Mouse (Mus musculus) heart, embryonic 15.5 days (tissue): ENCODE results near the gene Rasal1. TPM values are rescaled to one million over a fixed set of nuclear protein-coding genes. Genes with fewer than 3 reads are reported as not detected.
A peak's percentile ranks its signal among the peaks of the same experiment; 100 is the strongest.

Source experiments
- ATAC-seq: fragments of 200-750 bp; cut with Nextera tagmentation; replicated peaks from 2 replicates; pipeline ENCODE4 v1.8.0; 2017; ENCODE audit warnings: low read depth, moderate TSS enrichment; ENCODE audit not compliant: insufficient number of reproducible peaks, insufficient read depth, low FRiP score
- H3K27ac ChIP-seq: fragments of 300-500 bp; sonication (generic); 2 replicates; pipeline ENCODE4 v1.5.1; 2015; ENCODE audit warnings: mild to moderate bottlenecking, inconsistent platforms
- H3K27me3 ChIP-seq: fragments of 300-500 bp; sonication (generic); 2 replicates; pipeline ENCODE4 v1.6.1; 2015; ENCODE audit warnings: inconsistent platforms
- H3K36me3 ChIP-seq: fragments of 300-500 bp; sonication (generic); 2 replicates; pipeline ENCODE4 v1.6.1; 2015; ENCODE audit warnings: mild to moderate bottlenecking, inconsistent platforms
- H3K4me1 ChIP-seq: fragments of 300-500 bp; sonication (generic); replicated peaks from 2 replicates; pipeline ENCODE4 v1.6.1; 2015; ENCODE audit warnings: inconsistent platforms
- H3K4me2 ChIP-seq: fragments of 300-500 bp; sonication (generic); 2 replicates; pipeline ENCODE4 v1.6.1; 2015; ENCODE audit warnings: inconsistent platforms, mild to moderate bottlenecking, moderate library complexity
- H3K4me3 ChIP-seq: fragments of 300-500 bp; sonication (generic); 2 replicates; pipeline ENCODE4 v1.5.1; 2015; ENCODE audit warnings: mild to moderate bottlenecking, inconsistent platforms
- H3K9ac ChIP-seq: fragments of 300-500 bp; sonication (generic); 2 replicates; pipeline ENCODE4 v1.6.1; 2015; ENCODE audit warnings: mild to moderate bottlenecking, inconsistent platforms
- H3K9me3 ChIP-seq: fragments of 300-500 bp; sonication (generic); replicated peaks from 2 replicates; pipeline ENCODE4 v1.6.1; 2016; ENCODE audit warnings: inconsistent platforms
- WGBS: fragments of 180-500 bp; shearing (Covaris S2); methylation state at CpG from one replicate; pipeline ENCODE4 v1.1.7; 2015; ENCODE audit warnings: mixed read lengths; 5-methylcytosine and 5-hydroxymethylcytosine counted together
- polyA plus RNA-seq: library from polyadenylated mRNA; unstranded; fragments of >200 nt; fragmentation: Nextera tagmentation; extraction: Ambion mirVana; gene quantifications from 2 replicates; pipeline ENCODE4 v1.2.1, GENCODE M21; 2015

Gene Rasal1
- polyA plus RNA-seq, 1 experiment from 2014 or later: 0.25 TPM

DNA sequence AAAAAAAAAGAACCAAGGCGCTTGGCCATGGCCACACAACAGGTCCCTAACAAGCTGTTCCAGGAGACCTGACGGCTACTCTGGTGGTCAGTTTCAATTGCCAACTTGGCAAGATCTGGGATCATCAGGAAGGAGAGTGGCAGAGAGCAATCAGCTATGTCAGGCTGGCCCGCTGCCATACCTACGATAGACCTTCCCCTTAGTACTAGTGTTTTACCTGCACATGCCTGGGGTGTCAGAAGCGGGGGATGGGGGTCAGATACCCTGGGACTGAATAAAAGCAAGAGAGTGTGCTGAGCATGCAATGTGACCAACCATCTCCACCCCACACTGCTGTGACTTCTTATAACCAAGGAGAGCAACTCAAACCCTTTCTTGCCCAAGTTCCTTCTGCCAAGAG is 37.7 kb upstream of the Rasal1 start:
- peaks cover 16% of the 10 kb centered on the region for H3K4me1 ChIP-seq
- H3K9ac ChIP-seq: peak overlapping the region; percentile 64; the same call in 1 of the 2 replicates
- H3K27me3 ChIP-seq: no peaks in the 10 kb centered on the region
- no peaks in the 10 kb centered on the region for H3K9me3 ChIP-seq
- peak overlapping the region; percentile 85 for H3K4me2 ChIP-seq
- ATAC-seq: no peak
- peak overlapping the region; percentile 67; the same call in 1 of the 2 replicates for H3K4me3 ChIP-seq
- WGBS: 85% methylated on average over 5 of the region's 5 CpGs
- 0 out of 2 replicates have a peak, but pooled peaks cover 2% of the 10 kb centered on the region for H3K36me3 ChIP-seq
- H3K27ac ChIP-seq: no peak overlapping the region

DNA sequence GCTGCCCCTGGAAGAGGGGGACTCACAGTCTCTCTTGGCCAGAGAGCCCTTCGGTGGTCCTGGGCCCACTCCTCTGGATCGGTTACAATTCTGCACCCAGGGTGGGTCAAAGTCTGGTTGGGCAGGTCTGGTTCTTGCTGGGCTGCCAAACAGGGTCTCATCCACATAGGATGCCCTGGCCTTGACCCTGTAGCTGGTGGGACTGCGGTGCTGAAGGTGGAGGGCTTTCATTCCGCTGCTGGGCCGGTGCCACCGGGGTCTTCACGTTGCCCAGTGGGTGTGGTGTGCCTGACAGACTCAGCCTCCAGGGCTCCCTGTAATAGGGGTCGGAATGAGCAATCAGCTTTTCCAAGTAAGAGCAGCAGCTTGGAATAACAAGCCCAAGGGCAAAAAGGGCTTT is 37.2 kb upstream of the Rasal1 start:
- peaks cover 16% of the 10 kb centered on the region for H3K4me1 ChIP-seq
- no peak for ATAC-seq
- peak overlapping the region; percentile 64 for H3K9ac ChIP-seq
- H3K36me3 ChIP-seq: peaks cover 6% of the 10 kb centered on the region; the same call in 1 of the 2 replicates
- H3K27ac ChIP-seq: peak overlapping the region; percentile 81; the same call in 1 of the 2 replicates
- no peaks in the 10 kb centered on the region for H3K9me3 ChIP-seq
- H3K4me3 ChIP-seq: peak overlapping the region; percentile 67
- no peaks in the 10 kb centered on the region for H3K27me3 ChIP-seq
- 48% methylated on average over 8 of the region's 8 CpGs for WGBS
- H3K4me2 ChIP-seq: peak overlapping the region; percentile 85

DNA sequence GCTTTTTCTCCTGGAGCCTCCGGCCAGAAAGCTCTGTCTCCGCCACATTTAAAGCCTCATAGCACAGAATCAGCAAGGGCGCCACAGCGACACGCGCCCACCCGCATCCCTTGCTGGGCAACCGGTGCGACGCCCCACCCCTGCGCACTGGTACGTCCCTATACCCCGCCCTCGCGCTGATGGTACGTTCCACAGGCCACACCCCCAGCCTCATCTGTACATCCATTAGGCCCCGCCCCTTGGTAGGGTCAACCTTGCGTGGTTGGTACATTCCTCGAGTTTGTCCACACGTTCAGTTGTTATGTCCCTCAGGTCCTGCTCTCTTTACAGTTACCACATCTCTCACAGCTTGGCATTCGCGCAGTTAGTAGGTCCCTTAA is 36.2 kb upstream of the Rasal1 start, which contains the start of the genes Rita1 and Ddx54:
TSS of gene Rita1 (minus strand) at position 148 of the 380 bp plus-strand sequence.
TSS of gene Ddx54 (plus strand) at position 298 of the 380 bp plus-strand sequence.
- WGBS: under 1% methylated on average over 22 of the region's 22 CpGs

DNA sequence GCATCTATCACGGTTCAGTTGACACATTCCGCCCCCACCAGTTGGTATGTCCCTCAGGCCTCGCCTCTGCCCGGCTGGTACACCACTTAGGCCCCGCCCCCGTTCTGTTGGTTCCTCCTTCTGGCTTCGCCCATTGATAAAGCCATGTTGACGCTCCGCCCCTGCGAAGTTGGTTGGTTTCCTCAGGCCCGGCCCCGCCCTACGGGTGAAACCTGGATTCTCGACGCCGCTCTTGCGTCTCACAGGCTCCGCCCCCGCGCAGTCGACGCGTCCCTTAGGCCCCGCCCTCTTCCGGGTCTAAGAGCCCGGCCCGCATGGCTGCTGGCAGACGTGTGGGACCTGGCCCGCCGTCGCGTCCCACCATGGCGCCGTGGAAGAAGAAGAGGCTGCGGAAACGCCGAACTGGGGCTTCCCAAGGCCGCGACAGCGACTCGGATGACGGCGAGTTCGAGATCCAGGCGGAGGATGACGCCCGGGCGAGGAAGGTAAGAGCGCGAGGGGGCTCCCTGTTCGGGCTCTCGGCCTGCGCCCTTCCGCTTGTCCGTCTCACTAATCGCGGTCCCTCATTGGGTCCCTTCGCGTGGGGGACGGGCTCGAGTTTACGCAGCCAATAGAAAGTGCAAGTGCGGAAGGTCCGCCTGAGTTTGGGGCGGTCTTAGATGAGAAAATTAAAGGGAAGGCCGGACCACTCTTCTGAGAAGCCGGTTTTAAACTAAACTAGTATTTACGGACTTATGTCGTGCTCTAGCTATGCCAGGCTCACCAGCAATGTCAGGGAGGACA is 35.6 kb upstream of the Rasal1 start:
- peak overlapping the region; percentile 64 for H3K9ac ChIP-seq
- peak overlapping the region; percentile 84 for H3K27ac ChIP-seq
- under 1% methylated on average over 69 of the region's 69 CpGs for WGBS
- no peaks in the 10 kb centered on the region for H3K9me3 ChIP-seq
- H3K36me3 ChIP-seq: peaks cover 19% of the 10 kb centered on the region; the same call in 1 of the 2 replicates
- peak; percentile 92 for ATAC-seq
- H3K4me1 ChIP-seq: peaks cover 16% of the 10 kb centered on the region
- H3K4me3 ChIP-seq: peak overlapping the region; percentile 67
- peak overlapping the region; percentile 85 for H3K4me2 ChIP-seq
- no peaks in the 10 kb centered on the region for H3K27me3 ChIP-seq

More for the DNA sequence above, 36.2 kb upstream of the Rasal1 start, which contains the start of the genes Rita1 and Ddx54:
- Histone ChIP-seq H3K27me3 (no peaks in the 10 kb centered on the region), H3K9me3 (no peaks in the 10 kb centered on the region), H3K4me1 (peaks cover 16% of the 10 kb centered on the region), H3K36me3 (peaks cover 14% of the 10 kb centered on the region; the same call in 1 of the 2 replicates), H3K9ac (peak within 1 kb of the TSS; percentile 64), H3K4me3 (peak within 1 kb of the TSS; percentile 67), H3K4me2 (peak within 1 kb of the TSS; percentile 85), H3K27ac (peak within 1 kb of the TSS; percentile 84)
- ATAC-seq: peak; percentile 85

DNA sequence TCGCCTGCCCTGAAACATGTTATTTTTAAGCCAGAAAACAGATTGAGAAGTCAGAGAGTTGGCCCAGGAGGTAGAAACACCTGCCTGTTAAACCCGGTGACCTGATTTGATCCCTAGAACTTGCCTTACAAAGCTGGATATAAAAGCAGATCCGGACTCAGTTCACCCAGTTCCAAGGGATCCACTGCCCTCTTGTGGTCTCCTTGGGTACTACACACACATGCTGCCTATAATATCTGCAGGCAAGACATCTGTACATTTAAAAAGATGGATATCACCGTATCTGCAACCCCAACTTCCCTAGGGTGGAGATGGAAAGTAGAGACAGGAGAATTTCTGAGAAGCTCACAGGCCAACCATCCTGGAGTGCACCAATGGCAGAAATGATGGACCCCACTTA is 32.7 kb upstream of the Rasal1 start:
- no peak overlapping the region for H3K27ac ChIP-seq
- no peak overlapping the region for H3K4me3 ChIP-seq
- peaks cover 17% of the 10 kb centered on the region for H3K4me1 ChIP-seq
- ATAC-seq: no peak
- 95% methylated on average over 4 of the region's 4 CpGs for WGBS
- H3K4me2 ChIP-seq: no peak overlapping the region
- no peaks in the 10 kb centered on the region for H3K9me3 ChIP-seq
- H3K36me3 ChIP-seq: peaks cover 45% of the 10 kb centered on the region
- H3K27me3 ChIP-seq: no peaks in the 10 kb centered on the region
- no peak overlapping the region for H3K9ac ChIP-seq

DNA sequence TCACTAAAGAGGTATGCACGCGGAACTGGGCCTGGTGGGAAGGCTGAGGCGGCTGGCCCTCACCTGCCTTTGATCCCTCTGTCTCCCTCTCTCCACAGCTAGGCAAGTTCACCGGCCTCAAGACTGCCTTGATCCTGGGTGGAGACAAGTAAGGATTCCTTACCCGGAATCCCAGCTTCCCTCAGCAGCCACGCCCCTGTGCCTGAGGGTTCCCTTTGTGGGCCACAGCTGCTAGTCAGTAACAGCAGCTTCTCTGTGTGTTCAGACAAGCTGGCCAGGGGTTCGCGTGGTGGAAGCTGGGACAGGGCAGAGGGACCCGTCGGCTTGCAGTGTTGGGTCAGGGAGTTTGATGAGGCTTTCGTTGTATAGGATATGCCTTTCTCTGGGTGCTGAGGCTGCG is 29.8 kb upstream of the Rasal1 start:
- peaks cover 68% of the 10 kb centered on the region for H3K36me3 ChIP-seq
- H3K27ac ChIP-seq: no peak overlapping the region
- H3K27me3 ChIP-seq: no peaks in the 10 kb centered on the region
- no peak overlapping the region for H3K4me3 ChIP-seq
- WGBS: 86% methylated on average over 12 of the region's 12 CpGs
- H3K4me1 ChIP-seq: peaks cover 18% of the 10 kb centered on the region
- ATAC-seq: no peak
- no peak overlapping the region for H3K4me2 ChIP-seq
- H3K9me3 ChIP-seq: no peaks in the 10 kb centered on the region
- H3K9ac ChIP-seq: no peak overlapping the region

DNA sequence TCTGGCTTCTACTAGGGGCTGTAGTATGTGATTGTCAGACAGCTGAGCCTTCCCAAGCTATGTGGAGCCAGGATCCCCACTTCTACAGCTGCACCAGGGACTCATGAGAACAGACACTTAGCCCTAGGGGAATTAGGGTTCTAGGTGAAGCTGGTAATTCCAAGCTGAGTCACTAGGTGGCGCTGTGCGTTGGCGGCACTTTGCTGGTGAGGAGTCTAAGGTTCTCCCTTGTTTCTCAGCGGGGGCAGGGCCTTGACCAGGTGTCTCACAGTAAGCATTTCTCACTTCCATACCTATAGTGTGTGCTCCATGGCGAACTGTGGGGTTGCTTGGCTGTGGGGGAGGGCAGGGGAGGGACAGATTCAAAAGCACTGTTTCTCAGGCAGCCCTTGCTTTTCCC is 29.4 kb upstream of the Rasal1 start:
- H3K36me3 ChIP-seq: peaks cover 72% of the 10 kb centered on the region
- 25% methylated on average over 5 of the region's 5 CpGs for WGBS

DNA sequence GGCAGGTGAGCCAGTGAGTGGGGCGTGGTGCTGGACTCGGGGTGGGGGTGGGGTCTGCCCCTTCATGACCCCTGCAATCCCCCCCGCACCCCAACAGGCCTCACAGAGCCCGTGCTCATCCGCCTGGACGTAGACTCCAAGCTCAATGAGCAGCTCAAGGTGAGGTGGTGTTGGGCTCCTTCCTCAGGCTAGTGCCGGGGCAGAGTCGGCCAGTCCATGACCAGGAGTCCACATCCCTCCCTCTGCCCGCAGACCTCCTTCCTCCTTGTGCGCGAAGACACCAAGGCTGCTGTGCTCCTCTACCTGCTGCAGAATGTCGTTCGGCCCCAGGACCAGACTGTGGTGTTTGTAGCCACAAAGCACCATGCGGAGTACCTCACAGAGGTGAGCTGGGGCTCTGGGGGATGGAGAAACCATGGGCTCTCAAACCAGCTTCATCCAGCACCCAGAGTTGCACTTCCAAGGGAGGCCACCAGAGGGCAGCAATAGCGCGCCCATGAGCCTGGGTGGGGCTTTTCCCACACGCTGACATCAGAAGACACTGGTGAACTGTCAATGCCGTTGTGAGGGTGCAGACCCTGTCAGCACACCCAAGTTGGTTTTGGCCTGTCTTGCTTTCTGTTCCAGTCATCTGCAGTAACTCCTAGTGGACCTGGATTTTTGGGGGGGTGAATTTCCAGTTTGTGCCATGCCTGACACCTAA is 28.1 kb upstream of the Rasal1 start:
- peaks cover 85% of the 10 kb centered on the region for H3K36me3 ChIP-seq
- peaks cover 14% of the 10 kb centered on the region for H3K4me1 ChIP-seq
- H3K27me3 ChIP-seq: no peaks in the 10 kb centered on the region
- H3K9ac ChIP-seq: no peak overlapping the region
- no peak overlapping the region for H3K27ac ChIP-seq
- H3K9me3 ChIP-seq: no peaks in the 10 kb centered on the region
- no peak overlapping the region for H3K4me3 ChIP-seq
- 68% methylated on average over 18 of the region's 18 CpGs for WGBS
- H3K4me2 ChIP-seq: no peak overlapping the region
- ATAC-seq: peak; percentile 19; the same call in 1 of the 2 replicates

More for the DNA sequence above, 29.4 kb upstream of the Rasal1 start:
- H3K4me1 ChIP-seq: peaks cover 14% of the 10 kb centered on the region
- no peaks in the 10 kb centered on the region for H3K27me3 ChIP-seq
- H3K9ac ChIP-seq: no peak overlapping the region
- ATAC-seq: no peak
- H3K4me2 ChIP-seq: no peak overlapping the region
- no peaks in the 10 kb centered on the region for H3K9me3 ChIP-seq
- no peak overlapping the region for H3K4me3 ChIP-seq
- H3K27ac ChIP-seq: no peak overlapping the region

DNA sequence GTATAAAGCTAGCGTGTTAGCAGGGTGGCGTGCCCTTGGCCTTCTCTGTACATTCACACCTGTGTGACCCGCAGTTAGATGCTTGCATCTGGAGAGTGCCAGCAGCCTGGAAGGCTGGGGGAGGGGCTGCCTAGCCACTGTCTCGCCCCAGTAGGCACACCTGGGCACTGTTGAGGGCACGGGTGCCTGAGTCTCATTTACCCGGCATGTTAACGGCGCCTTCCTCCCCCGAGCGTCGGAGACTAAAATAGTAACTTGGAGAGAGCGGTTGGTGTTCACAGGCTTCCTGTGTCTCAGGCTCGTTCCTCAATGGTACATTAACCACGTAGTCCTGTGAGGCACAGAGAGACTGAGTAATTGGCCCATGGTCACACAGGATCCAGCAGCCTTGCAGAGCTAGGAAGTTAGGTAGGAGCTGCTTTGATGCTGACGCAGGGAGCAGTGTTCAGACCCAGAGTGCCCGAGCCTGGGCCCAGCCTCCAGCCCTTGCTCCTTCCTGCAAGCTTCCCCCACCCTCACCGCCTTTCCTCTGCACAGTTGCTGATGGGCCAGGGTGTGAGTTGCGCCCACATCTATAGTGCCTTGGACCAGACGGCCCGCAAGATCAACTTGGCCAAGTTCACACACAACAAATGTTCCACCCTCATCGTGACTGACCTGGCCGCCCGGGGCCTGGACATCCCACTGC is 27.4 kb upstream of the Rasal1 start:
- no peak for ATAC-seq
- Histone ChIP-seq H3K27ac (no peak overlapping the region), H3K4me3 (no peak overlapping the region)

DNA sequence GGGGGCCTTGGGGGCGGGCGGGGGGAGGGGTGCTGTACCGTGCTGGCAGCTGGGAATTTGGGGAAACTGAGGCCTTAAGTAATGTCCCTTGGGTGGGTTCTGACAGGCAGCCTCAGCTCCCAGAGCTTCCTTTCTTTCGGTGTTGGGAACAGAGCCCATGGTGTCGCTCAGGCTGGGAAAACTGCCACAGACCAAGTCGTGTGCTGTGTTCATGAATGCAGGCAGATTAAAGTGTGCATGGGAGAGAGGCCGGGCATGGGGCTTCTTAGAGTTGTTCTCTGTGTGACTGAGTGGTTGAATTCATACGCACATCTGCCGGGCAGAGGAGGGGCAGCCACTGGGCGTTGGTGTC is 26.8 kb upstream of the Rasal1 start:
- peaks cover 90% of the 10 kb centered on the region for H3K36me3 ChIP-seq
- WGBS: 83% methylated on average over 10 of the region's 10 CpGs
- H3K9ac ChIP-seq: no peak overlapping the region
- no peak overlapping the region for H3K27ac ChIP-seq
- ATAC-seq: no peak
- no peak overlapping the region for H3K4me3 ChIP-seq
- H3K4me2 ChIP-seq: no peak overlapping the region
- H3K27me3 ChIP-seq: no peaks in the 10 kb centered on the region
- no peaks in the 10 kb centered on the region for H3K9me3 ChIP-seq
- peaks cover 14% of the 10 kb centered on the region for H3K4me1 ChIP-seq

More for the DNA sequence above, 27.4 kb upstream of the Rasal1 start:
- Histone ChIP-seq H3K27me3 (no peaks in the 10 kb centered on the region), H3K9ac (no peak overlapping the region), H3K4me2 (no peak overlapping the region), H3K4me1 (peaks cover 14% of the 10 kb centered on the region), H3K9me3 (no peaks in the 10 kb centered on the region), H3K36me3 (peaks cover 87% of the 10 kb centered on the region)
- 82% methylated on average over 23 of the region's 23 CpGs for WGBS
